In the genomic region with DNA sequence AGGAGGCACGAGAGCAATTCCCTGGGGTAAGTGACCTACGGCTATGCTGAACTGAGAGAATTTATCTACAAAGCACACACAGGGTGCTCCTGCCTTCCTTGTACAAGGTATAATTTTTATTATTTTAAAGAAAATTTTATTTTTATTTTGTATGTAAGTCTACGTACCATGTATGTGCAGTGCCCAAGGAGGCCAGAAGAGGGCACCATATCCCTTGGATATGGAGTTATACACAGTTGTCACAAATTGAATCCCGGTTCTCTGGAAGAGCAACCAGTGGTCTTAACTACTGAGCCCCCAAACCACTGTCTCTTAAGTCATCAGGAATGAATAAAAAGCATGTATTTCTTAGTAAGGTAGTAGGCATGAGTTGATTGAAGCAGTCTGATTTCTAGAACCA, we compare ENCODE assay signal across 9 mouse cellular contexts. TPM values are rescaled to one million over a fixed set of nuclear protein-coding genes. Genes with fewer than 3 reads are reported as not detected.
DNase-seq lines count a peak whose midpoint lies in the region; ATAC-seq and TF ChIP-seq lines count a peak whose summit lies in the region.
"Had no signal": no experiment of that assay in that cellular context is flagged by ENCODE, and none has a peak within 500 bp of the region (broad histone marks: within the 10 kb centered on the region; RNA-seq: fewer than 3 reads in every experiment).

No protein-coding gene starts in this region.

- no peaks in the 10 kb centered on the region for H3K27me3 ChIP-seq in kidney, adult 2 months (replicated peaks; ENCODE audit: control insufficient read depth, insufficient read depth, low read length)
- no peaks in the 10 kb centered on the region for H3K27me3 ChIP-seq in kidney, embryonic 14.5 days (ENCODE audit: control insufficient read depth, insufficient read depth, low read length)
- no peaks in the 10 kb centered on the region for H3K27me3 ChIP-seq in embryonic facial prominence, embryonic 11.5 days (ENCODE audit: control insufficient read depth, insufficient read depth, low read length)
- no peaks in the 10 kb centered on the region for H3K27me3 ChIP-seq in limb, embryonic 10.5 days (ENCODE audit: low read depth, poor library complexity, severe bottlenecking)
- H3K27me3 ChIP-seq: limb, embryonic 15.5 days had no signal

- H3K9me3 ChIP-seq in kidney, embryonic 14.5 days (ENCODE audit: control insufficient read depth, low read length): no peaks in the 10 kb centered on the region
- H3K9me3 ChIP-seq in embryonic facial prominence, embryonic 11.5 days (replicated peaks; ENCODE audit: control insufficient read depth, low read length): no peaks in the 10 kb centered on the region
- no peaks in the 10 kb centered on the region for H3K9me3 ChIP-seq in limb, embryonic 10.5 days (replicated peaks)
- H3K9me3 ChIP-seq: limb, embryonic 15.5 days had no signal

- TF ChIP-seq CTCF in kidney, adult 2 months (conservative IDR thresholded peaks at IDR 0.05; ENCODE audit: insufficient read depth, insufficient read length, low read depth, low read length): peak; percentile 31; the same call in 1 of the 2 replicates

- no peak overlapping the region for H3K27ac ChIP-seq in kidney, adult 2 months (ENCODE audit: insufficient read depth, low read depth, low read length)
- no peak overlapping the region for H3K27ac ChIP-seq in kidney, embryonic 14.5 days (ENCODE audit: low read depth, low read length)
- no peak overlapping the region for H3K27ac ChIP-seq in embryonic facial prominence, embryonic 11.5 days (replicated peaks; ENCODE audit: low read depth, low read length)
- no peak overlapping the region for H3K27ac ChIP-seq in limb, embryonic 10.5 days
- H3K27ac ChIP-seq: limb, embryonic 15.5 days had no signal

- H3K4me2 ChIP-seq in kidney, embryonic 14.5 days (replicated peaks; ENCODE audit: low read depth, low read length): no peak overlapping the region
- no peak overlapping the region for H3K4me2 ChIP-seq in embryonic facial prominence, embryonic 11.5 days (ENCODE audit: low read depth, low read length)
- H3K4me2 ChIP-seq: limb, embryonic 15.5 days had no signal

- no peak overlapping the region for H3K4me3 ChIP-seq in kidney, adult 2 months (ENCODE audit: insufficient read depth, low read depth, low read length)
- no peak overlapping the region for H3K4me3 ChIP-seq in kidney, embryonic 14.5 days (ENCODE audit: low read length)
- H3K4me3 ChIP-seq in embryonic facial prominence, embryonic 11.5 days (ENCODE audit: low read depth, low read length): no peak overlapping the region
- H3K4me3 ChIP-seq in limb, embryonic 10.5 days: no peak overlapping the region
- H3K4me3 ChIP-seq: erythroblast, embryonic 14.5 days; limb, embryonic 15.5 days had no signal

- no peak overlapping the region for H3K9ac ChIP-seq in kidney, embryonic 14.5 days (ENCODE audit: low read depth, low read length)
- H3K9ac ChIP-seq in embryonic facial prominence, embryonic 11.5 days (replicated peaks; ENCODE audit: low read length): no peak overlapping the region
- H3K9ac ChIP-seq: limb, embryonic 15.5 days had no signal

- 53% methylated on average over 4 of the region's 4 CpGs for WGBS in kidney, adult 2 months
- 63% methylated on average over 4 of the region's 4 CpGs for WGBS in kidney, embryonic 14.5 days
- WGBS in embryonic facial prominence, embryonic 11.5 days: 69% methylated on average over 4 of the region's 4 CpGs
- 71% methylated on average over 4 of the region's 4 CpGs for WGBS in limb, embryonic 10.5 days

- peak; percentile 45 for DNase-seq in kidney, adult 2 months
- peak; percentile 22 for DNase-seq in CD4-positive helper T cell, adult 2 months (ENCODE audit: low read depth, low spot score)
- peak; percentile 16 for DNase-seq in Muller cell, postnatal 12 days (ENCODE audit: inconsistent ontology term)
- DNase-seq in embryonic facial prominence, embryonic 11.5 days (ENCODE audit: low spot score): peak; percentile 68
- DNase-seq in limb, embryonic 10.5 days (ENCODE audit: low spot score): peak; percentile 54
- peak; percentile 53 for DNase-seq in thymus, postnatal 4 days

- H3K36me3 ChIP-seq in kidney, adult 2 months (ENCODE audit: control insufficient read depth, insufficient read depth, low read length): no peaks in the 10 kb centered on the region
- no peaks in the 10 kb centered on the region for H3K36me3 ChIP-seq in kidney, embryonic 14.5 days (ENCODE audit: control insufficient read depth, insufficient read depth, low read length)
- H3K36me3 ChIP-seq in embryonic facial prominence, embryonic 11.5 days (replicated peaks; ENCODE audit: control insufficient read depth, insufficient read depth, low read depth, low read length): no peaks in the 10 kb centered on the region
- no peaks in the 10 kb centered on the region for H3K36me3 ChIP-seq in limb, embryonic 10.5 days
- H3K36me3 ChIP-seq: limb, embryonic 15.5 days had no signal

- no peak for ATAC-seq in kidney, embryonic 14.5 days (ENCODE audit: low FRiP score, low TSS enrichment)
- no peak for ATAC-seq in embryonic facial prominence, embryonic 11.5 days (replicated peaks; ENCODE audit: insufficient number of reproducible peaks, low FRiP score, low TSS enrichment, low read depth)

- no peaks in the 10 kb centered on the region for H3K4me1 ChIP-seq in kidney, adult 2 months (ENCODE audit: control insufficient read depth, insufficient read depth, low read length)
- no peaks in the 10 kb centered on the region for H3K4me1 ChIP-seq in kidney, embryonic 14.5 days (ENCODE audit: control insufficient read depth, insufficient read depth, low read length)
- no peaks in the 10 kb centered on the region for H3K4me1 ChIP-seq in embryonic facial prominence, embryonic 11.5 days (ENCODE audit: control insufficient read depth, insufficient read depth, low read length)
- H3K4me1 ChIP-seq in limb, embryonic 10.5 days: no peaks in the 10 kb centered on the region
- H3K4me1 ChIP-seq: limb, embryonic 15.5 days had no signal

- no peak for TF ChIP-seq POLR2A in kidney, adult 2 months (IDR thresholded peaks at IDR 0.05; ENCODE audit: low read depth, low read length)

RNA-seq across cellular contexts. Expression of a gene that starts 4.8 kb away (rescaled TPM):
- polyA plus RNA-seq in kidney, adult 2 months (2012; rRNA removed): 0.11 TPM in 1 of 2 replicates, not detected in the other
- polyA plus RNA-seq in kidney, embryonic 14.5 days (2014; fragmentation: Nextera tagmentation; extraction: Ambion mirVana): not detected in 2 replicates
- polyA plus RNA-seq in embryonic facial prominence, embryonic 11.5 days (2014; fragmentation: Nextera tagmentation; extraction: Ambion mirVana): not detected in 2 replicates
- polyA plus RNA-seq in limb, embryonic 10.5 days (2016; fragmentation: Nextera tagmentation; extraction: Ambion mirVana): not detected in 2 replicates
- polyA plus RNA-seq: erythroblast, embryonic 14.5 days; limb, embryonic 15.5 days had no signal

RNA-seq across cellular contexts. Expression of a gene that starts 26.2 kb away (rescaled TPM):
- polyA plus RNA-seq in kidney, adult 2 months (2012; rRNA removed): 0.18 and 3.5 TPM in 2 replicates
- 0.19 and 0.26 TPM in 2 replicates for polyA plus RNA-seq in kidney, embryonic 14.5 days (2014; fragmentation: Nextera tagmentation; extraction: Ambion mirVana)
- not detected in 2 replicates for polyA plus RNA-seq in embryonic facial prominence, embryonic 11.5 days (2014; fragmentation: Nextera tagmentation; extraction: Ambion mirVana)
- polyA plus RNA-seq in limb, embryonic 10.5 days (2016; fragmentation: Nextera tagmentation; extraction: Ambion mirVana): not detected in 2 replicates
- polyA plus RNA-seq: erythroblast, embryonic 14.5 days had no signal

RNA-seq across cellular contexts. Expression of a gene that starts 28.6 kb away (rescaled TPM):
- polyA plus RNA-seq in kidney, adult 2 months (2012; rRNA removed): not detected in 2 replicates
- polyA plus RNA-seq in kidney, embryonic 14.5 days (2014; fragmentation: Nextera tagmentation; extraction: Ambion mirVana): not detected in 2 replicates
- not detected in 2 replicates for polyA plus RNA-seq in embryonic facial prominence, embryonic 11.5 days (2014; fragmentation: Nextera tagmentation; extraction: Ambion mirVana)
- not detected in 2 replicates for polyA plus RNA-seq in limb, embryonic 10.5 days (2016; fragmentation: Nextera tagmentation; extraction: Ambion mirVana)
- polyA plus RNA-seq: erythroblast, embryonic 14.5 days had no signal

RNA-seq across cellular contexts. Expression of a gene that starts 59.3 kb away (rescaled TPM):
- polyA plus RNA-seq in kidney, adult 2 months (2012; rRNA removed): not detected in 2 replicates
- polyA plus RNA-seq in kidney, embryonic 14.5 days (2014; fragmentation: Nextera tagmentation; extraction: Ambion mirVana): not detected in 2 replicates
- not detected in 2 replicates for polyA plus RNA-seq in embryonic facial prominence, embryonic 11.5 days (2014; fragmentation: Nextera tagmentation; extraction: Ambion mirVana)
- polyA plus RNA-seq in limb, embryonic 10.5 days (2016; fragmentation: Nextera tagmentation; extraction: Ambion mirVana): not detected in 2 replicates
- polyA plus RNA-seq: erythroblast, embryonic 14.5 days had no signal

Comparison
In these comparisons a context has a peak if more than half of its experiments do, and no peak if none do; other contexts are left out.
1. DNase-seq: peak in every context shown above with its lines; median percentile 68 in embryonic facial prominence, embryonic 11.5 days; 54 in limb, embryonic 10.5 days; 53 in thymus, postnatal 4 days; 45 in kidney, adult 2 months; 22 in CD4-positive helper T cell, adult 2 months; 16 in Muller cell, postnatal 12 days.